Mouse (Mus musculus): ENCODE measurements around the gene Fap. TPM values are rescaled to one million over a fixed set of nuclear protein-coding genes. Genes with fewer than 3 reads are reported as not detected.

The Fap gene
- polyA plus RNA-seq, 1 experiment from 2014 or later, result 1.8 TPM

GRCm38 (mm10) chr2:62531065-62531464 is 42.8 kb downstream of the Fap start:
- no peak for DNase-seq (ENCODE audit: low spot score)

- no peak for DNase-seq (ENCODE audit: low spot score)
These were observed 47.5 kb downstream of the Fap start for GRCm38 (mm10) chr2:62526399-62526798.

GRCm38 (mm10) chr2:62517790-62518189 is 56.1 kb downstream of the Fap start:
- DNase-seq (ENCODE audit: low spot score), result no peak

- DNase-seq (ENCODE audit: low spot score), result no peak
These were observed 59.4 kb downstream of the Fap start for GRCm38 (mm10) chr2:62514477-62514876.

GRCm38 (mm10) chr2:62513477-62513876 is 60.4 kb downstream of the Fap start:
- DNase-seq (ENCODE audit: low spot score), result no peak

- DNase-seq (ENCODE audit: low spot score), result no peak
These were observed 66.7 kb downstream of the Fap start for GRCm38 (mm10) chr2:62507130-62507529.

- DNase-seq (ENCODE audit: low spot score), result no peak
These were observed 67.4 kb downstream of the Fap start for GRCm38 (mm10) chr2:62506441-62506840.

GRCm38 (mm10) chr2:62504269-62504796 is 69.5 kb downstream of the Fap start:
- no peak for DNase-seq (ENCODE audit: low spot score)

GRCm38 (mm10) chr2:62503326-62503725 is 70.5 kb downstream of the Fap start:
- DNase-seq (ENCODE audit: low spot score), result no peak

GRCm38 (mm10) chr2:62502516-62502915 is 71.4 kb downstream of the Fap start:
- DNase-seq (ENCODE audit: low spot score), result no peak

GRCm38 (mm10) chr2:62498821-62499220 is 75.1 kb downstream of the Fap start:
- no peak for DNase-seq (ENCODE audit: low spot score)

- no peak for DNase-seq (ENCODE audit: low spot score)
These were observed 75.8 kb downstream of the Fap start for GRCm38 (mm10) chr2:62498086-62498485.

GRCm38 (mm10) chr2:62497333-62498002 is 76.4 kb downstream of the Fap start:
- DNase-seq (ENCODE audit: low spot score), result no peak

- DNase-seq (ENCODE audit: low spot score), result no peak
These were observed 78.5 kb downstream of the Fap start for GRCm38 (mm10) chr2:62495407-62495806.

- DNase-seq (ENCODE audit: low spot score), result no peak
These were observed 84.0 kb downstream of the Fap start for GRCm38 (mm10) chr2:62489832-62490231.

GRCm38 (mm10) chr2:62484906-62485305 is 89.0 kb downstream of the Fap start:
- no peak for DNase-seq (ENCODE audit: low spot score)

- DNase-seq (ENCODE audit: low spot score), result no peak
These were observed 90.3 kb downstream of the Fap start, which contains the start of gene Gcg for GRCm38 (mm10) chr2:62483550-62483949. Gene Gcg, minus strand, starts transcription at chr2:62483650.

GRCm38 (mm10) chr2:62480285-62481198 is 93.3 kb downstream of the Fap start:
- no peak for DNase-seq (ENCODE audit: low spot score)

- DNase-seq (ENCODE audit: low spot score), result no peak
These were observed 104.3 kb downstream of the Fap start for GRCm38 (mm10) chr2:62469551-62469950.

- DNase-seq (ENCODE audit: low spot score), result no peak
These were observed 110.6 kb downstream of the Fap start for GRCm38 (mm10) chr2:62463287-62463686.

GRCm38 (mm10) chr2:62462174-62462573 is 111.7 kb downstream of the Fap start:
- no peak for DNase-seq (ENCODE audit: low spot score)

GRCm38 (mm10) chr2:62460815-62461450 is 112.9 kb downstream of the Fap start:
- DNase-seq (ENCODE audit: low spot score), result no peak
